Mouse (Mus musculus) cerebellum, adult 8-10 months (tissue): ENCODE measurements around the gene Men1.
A peak's percentile ranks its signal among the peaks of the same experiment; 100 is the strongest.
"Not testable (repeated sequence)": the region's sequence is repeated elsewhere in the genome, so short reads cannot be mapped to it uniquely, and the experiment has no call there.

Experiments used
- DNase-seq: peaks from one replicate; pipeline ENCODE4 v3.0.0; 2022

The Men1 gene

DNA sequence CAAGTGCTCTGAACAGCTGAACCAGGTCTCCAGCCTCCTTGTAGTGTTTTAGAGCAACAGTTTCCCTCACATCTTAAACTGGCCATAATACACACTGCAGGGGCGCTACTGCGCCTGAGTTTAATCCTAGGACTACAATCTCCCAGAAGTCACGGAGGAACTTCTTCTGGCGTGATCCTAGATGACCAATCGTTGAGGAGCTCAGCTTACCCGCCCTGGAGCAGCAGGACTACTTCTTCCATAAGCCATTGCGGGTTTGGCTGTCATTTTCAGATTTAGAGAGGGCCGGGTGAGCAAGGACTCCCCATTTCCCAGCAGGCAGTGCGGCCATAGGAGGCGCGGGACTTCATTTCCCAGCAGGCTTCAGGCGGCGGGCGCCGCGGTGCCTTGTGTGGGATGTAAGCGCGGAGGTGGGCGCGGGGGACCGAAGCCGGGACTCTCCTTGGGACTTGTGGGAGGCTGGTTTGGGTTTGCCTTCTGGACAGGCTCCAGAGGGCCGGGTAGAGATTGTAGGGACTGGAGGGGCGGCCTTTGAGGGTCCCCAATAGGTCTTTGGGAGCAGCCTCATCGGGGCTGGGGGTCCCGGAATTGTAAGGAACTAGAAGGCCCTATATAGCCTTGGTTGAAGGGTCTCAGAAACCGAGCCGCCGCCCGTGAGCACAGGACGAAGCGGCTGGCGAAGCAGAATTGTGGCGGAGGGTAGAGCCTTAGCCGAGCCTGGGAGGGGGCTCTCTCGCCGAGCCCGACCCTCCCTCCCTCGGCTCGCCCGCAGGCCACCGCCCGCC lies at the start of gene Men1:
Gene Men1, plus strand, starts transcription at position 307 of the 785 bp plus-strand sequence.
- DNase-seq = peak; percentile 91

DNA sequence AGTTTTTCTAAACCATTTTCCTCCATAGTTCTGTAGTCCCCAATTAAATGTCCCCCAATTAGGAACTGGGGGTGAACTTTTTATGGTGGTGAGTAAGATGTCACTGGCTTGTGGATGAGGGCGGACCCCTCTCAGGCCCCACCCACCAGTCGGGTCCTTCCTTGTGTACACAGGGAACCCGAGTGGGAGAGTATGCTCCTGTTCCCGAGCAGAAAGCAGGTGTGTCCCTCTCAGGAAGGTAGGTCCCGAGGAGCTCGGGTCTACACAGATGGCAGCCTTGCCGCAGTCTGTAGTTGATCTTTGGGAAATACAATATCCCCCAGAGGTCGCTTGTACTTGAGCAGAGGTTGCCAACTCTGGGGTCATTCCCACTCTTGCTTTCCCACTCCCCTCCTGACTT lies 49.6 kb upstream of the Men1 start:
- no peak for DNase-seq

DNA sequence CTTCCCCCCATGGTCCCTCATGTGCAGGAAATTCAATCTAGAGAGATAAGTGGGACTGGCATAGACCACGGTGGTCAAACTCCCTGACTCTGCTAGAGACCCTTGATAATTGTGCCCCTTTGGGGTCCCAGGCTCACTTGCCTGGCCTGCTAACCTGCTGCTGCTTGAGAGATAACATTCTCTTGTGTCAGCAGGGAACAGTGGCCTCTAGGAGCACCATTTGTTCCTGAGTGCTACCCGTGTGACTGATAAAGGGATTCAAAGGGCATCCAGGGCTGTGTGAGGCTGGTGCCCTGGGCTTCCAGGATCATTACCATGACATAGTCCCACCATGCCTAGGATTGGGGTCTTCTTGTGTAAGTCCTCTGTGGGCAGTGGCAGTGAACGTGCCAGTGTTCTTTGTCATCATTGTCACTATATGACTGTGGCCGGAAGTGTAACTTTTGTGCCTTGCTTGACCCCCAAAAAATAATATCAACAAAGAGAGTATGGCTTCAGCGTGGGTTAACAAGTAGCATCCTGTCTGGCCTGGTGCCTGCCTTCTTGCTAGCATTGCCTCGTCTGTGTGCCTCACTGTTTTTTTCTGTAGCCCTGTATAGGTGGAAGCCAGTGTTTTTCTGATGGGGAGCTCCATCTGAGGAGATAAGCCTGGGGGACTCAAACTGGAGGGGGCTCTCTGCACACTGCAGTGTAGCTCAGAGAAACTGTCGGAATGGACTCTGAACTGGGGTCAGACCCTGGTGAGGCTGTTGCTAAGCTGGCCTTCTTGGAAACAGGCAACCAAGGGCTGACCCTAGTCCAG lies 48.9 kb upstream of the Men1 start:
- DNase-seq = no peak

DNA sequence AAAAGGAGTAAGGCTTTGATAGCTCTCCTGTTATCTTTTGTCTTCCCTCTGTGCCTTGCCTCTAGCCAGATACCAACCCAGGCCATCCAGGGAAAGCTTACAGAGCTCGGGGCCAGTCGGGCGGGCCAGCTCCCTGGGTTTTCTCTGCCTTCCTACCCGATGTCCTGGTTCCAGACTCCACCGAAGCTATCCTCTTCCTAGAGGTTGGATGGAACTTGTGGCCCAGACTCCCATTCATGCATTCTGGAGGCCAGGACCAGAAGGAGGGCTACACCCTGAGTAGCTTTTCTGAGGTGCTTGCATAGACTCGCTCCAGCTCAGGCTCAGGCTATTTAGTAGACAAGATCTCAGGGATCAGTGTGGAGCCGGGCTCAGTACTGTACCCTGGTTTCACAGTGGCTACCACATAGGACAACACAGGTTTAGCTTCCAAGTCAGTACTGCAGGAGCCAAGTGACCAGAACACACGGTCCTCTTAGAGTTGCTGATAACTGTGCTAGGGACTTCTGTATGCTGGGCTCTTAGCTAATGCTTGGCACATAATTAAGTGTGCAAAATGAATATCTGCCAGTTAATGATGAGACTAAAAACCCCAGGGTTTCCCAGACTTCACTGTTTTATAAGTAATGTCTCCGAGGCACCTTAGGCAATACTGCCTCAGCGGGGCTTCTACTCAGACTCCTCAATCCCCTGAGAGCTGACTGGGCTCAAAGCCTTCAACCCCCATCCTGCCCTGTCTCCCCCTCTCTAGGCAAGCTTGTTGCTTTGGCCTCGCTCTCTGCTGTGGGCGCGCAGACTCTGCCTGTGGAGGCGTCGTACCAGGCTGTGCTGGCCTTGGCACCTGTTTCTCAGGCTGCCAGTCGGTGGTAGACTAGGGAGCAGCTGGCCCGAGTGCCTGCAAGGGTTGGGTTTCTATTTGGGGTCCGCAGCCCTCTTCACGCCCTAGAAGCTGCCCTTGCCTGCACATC lies 48.1 kb upstream of the Men1 start:
- DNase-seq = no peak

- no peak for DNase-seq
These were observed 46.4 kb upstream of the Men1 start for GRCm38 (mm10) chr19:6288236-6288894.

- DNase-seq = no peak
These were observed 45.0 kb upstream of the Men1 start for GRCm38 (mm10) chr19:6289696-6290238.

DNA sequence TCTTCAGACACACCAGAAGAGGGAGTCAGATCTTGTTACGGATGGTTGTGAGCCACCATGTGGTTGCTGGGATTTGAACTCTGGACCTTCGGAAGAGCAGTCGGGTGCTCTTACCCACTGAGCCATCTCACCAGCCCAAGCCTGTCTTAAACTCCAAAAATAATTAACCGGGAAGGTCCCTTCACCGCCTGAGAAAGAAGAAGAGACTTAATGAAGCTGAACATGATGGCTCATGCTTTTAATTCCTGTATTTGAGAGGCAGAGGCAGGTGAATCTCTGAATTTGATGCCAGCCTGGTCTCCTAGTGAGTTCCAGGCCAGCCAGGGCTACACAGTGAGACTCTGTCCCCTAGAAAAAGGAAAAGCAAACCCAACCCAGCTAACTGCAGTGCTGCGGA lies 44.1 kb upstream of the Men1 start:
- DNase-seq = not testable (repeated sequence)

DNA sequence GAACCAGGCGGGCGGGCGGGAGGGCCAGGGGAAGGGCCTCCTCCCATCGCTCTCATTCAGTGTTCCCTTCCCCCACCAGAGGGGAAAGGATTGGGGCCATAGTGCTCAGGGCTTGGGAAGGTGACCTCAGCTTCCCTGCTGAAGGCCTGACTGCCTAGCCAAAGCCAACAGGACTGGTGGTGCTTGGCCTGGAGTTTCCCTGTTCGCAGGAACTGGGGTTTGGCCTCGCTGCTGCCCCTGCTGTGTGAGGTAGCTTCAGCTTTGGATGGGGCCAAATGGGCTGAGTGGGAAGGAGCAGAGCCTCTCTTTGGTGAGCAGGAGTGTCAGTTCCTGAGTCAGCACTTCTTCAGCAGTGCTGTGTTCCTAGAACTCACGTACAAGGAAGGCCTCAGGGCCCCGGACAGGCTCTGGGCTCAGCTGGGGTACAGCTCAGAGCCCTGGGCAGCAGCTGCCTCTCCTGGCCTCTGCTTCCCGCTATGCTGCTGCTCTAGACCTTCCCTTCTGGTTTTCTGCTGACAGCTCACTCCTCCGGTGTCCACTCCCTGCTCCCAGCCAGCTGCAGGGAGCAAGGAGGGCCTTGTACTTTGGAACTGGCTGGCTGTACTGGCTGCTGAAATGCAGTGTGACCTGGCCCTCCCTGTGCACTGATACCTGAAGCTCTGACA lies 43.5 kb upstream of the Men1 start:
- peak; percentile 77 for DNase-seq

- DNase-seq = no peak
These were observed 42.5 kb upstream of the Men1 start for GRCm38 (mm10) chr19:6292262-6292661.

DNA sequence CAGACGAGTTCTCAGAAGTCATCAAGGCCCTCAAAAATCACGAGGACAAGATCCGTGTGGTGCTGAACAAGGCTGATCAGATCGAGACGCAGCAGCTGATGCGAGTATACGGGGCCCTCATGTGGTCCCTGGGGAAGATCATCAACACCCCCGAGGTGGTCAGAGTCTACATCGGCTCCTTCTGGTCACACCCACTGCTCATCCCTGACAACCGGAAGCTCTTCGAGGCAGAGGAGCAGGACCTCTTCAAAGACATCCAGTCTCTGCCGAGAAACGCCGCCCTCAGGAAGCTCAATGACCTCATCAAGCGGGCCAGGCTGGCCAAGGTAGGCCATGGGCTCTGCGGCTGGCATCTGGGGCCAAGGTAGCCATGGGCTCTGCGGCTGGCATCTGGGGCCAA lies 40.5 kb upstream of the Men1 start:
- no peak for DNase-seq

DNA sequence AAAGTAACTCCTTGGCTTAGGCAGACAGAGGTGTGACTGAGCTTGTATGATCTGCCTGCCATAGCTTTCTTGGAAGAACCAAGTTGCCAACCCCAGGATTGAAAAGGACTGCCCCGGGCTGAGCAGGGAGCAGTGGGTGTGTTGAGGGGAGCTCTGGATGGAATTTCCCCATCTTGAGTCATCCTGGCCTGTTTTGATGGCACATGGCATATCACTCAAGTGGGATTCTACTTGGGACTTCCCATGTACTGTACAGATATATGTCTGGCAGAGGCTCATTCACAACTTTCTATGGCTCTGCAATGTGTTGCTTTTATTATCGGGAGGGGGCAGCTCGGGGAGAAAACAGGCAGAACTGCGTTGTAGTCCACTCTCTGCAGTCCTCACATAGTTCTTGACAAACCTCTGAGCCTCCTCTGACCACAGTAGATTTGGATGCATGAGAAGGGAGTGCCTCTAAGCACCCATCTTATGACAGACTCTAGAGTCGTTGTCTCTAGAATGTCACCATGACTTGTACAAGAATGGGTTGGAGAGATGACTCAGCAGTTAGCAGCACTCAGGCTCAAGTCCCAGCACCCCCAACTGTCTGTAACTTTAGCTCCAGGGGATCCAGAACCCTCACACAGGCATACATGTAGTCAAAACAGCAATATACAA lies 38.1 kb upstream of the Men1 start:
- DNase-seq = no peak

GRCm38 (mm10) chr19:6297641-6298040 lies 37.1 kb upstream of the Men1 start:
- peak; percentile 21 for DNase-seq

DNA sequence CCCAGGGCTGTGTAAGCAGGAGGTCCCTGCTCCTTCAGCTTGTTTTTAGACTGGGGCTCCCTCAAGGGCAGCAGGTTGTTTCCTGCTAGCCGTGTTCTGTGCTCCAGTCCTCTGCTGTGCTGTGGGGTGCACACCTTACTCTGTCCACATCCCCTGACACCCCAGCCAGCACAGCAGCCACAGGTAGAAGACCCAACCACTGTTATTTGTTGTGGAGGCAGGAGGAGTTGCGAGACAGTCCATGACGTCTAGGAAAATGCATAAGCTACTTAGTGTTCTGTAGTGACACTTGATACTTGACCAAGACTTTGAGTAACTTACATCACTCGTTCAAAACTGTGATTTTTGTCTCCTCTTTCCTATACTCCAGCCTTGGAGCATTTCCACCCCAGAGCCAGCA lies 35.8 kb upstream of the Men1 start:
- no peak for DNase-seq

- no peak for DNase-seq
These were observed 35.1 kb upstream of the Men1 start for GRCm38 (mm10) chr19:6299450-6300267.

DNA sequence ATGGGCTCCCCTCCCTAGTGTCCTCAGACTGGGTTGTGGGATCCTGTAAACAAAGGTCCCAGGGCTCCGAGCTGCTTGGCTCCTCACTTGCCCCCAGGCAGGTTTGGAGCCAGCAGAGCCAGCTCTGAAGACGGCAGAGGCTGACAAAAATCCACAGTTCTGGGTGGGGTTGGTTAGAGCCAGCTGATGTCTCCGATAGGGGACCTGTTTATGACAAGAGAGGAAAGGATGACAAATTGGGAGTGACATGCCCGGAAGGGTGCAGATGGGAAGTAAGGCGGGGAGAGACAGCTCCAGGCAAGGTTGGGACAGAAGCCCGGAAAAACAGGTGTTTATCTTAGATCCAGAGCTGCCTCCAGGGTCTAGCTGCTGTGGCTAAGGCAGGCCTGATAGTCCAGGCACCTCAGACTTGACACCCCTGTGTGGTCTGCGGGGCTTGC lies 34.4 kb upstream of the Men1 start:
- no peak for DNase-seq

- no peak for DNase-seq
These were observed 32.7 kb upstream of the Men1 start for GRCm38 (mm10) chr19:6302114-6302513.

GRCm38 (mm10) chr19:6302522-6302921 lies 32.3 kb upstream of the Men1 start:
- peak; percentile 89 for DNase-seq

DNA sequence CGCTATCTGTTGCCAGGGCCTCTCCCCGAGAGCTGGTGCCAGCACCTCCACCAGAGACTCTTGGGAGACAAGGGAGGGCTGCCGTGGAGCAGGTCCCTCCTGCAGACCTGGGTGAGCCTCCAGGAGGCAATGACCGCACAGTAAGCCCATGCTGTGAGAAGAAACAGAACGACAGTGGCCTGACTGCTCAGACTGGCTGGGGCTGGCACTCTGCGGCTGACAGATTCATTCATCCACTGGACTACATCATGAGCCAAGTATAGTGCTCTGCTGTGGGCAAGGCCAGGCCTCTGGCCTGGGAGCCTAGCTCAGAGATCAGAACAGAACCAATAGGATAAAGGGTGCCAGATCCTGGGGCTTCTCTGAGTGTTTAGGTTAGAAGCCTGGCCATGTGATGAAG lies 30.9 kb upstream of the Men1 start:
- no peak for DNase-seq

DNA sequence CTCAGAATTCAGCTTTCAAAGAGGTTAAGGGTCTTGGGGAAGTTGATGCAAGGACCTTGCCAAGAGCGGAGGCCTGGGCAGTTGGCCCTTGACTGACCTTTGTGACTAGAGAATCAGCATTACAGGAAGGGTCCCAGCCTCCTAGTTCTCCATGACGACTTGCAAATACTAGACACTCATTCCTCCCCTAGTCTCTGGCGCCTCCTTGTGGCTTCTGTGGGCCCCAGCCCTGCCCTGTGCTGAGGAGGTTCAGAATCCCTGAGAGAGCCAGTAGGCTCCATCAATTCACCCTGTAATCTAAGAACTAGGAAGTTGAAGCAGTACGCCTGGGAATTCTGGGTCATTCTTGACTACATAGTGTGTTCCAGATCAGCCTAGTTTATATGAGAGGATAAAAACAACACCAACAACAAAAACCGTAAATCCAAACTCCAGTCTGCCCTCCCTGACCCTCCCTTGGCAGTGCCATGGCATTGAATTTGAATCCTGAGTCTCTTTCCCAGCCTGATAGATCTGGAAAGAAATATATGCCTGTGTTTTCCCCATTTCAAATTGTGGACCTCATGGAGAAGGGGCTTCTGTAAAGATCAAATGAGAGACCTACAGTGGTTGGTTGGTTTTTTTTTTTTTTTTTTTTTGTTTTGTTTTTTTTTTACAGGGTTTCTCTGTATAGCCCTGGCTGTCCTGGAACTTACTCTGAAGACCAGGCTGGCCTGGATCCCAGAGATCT lies 29.8 kb upstream of the Men1 start:
- DNase-seq = peak; percentile 92
